Mouse (Mus musculus): Measurements from ENCODE around the gene Gm47995. TPM values are rescaled to one million over a fixed set of nuclear protein-coding genes. Genes with fewer than 3 reads are reported as not detected.
"Not testable (repeated sequence)": the region's sequence is repeated elsewhere in the genome, so short reads cannot be mapped to it uniquely, and the experiment has no call there.

Gm47995 gene
- not detected in 2 replicates for polyA plus RNA-seq (2012; rRNA removed)

GRCm38 (mm10) chr1:151198120-151198519, at the start of gene Gm47995:
Gene Gm47995 (plus strand): TSS chr1:151198448.
- not testable (repeated sequence) for DNase-seq; H3K36me3 ChIP-seq (ENCODE audit: control insufficient read depth, insufficient read depth, low read length); H3K4me1 ChIP-seq (ENCODE audit: control insufficient read depth, insufficient read depth, low read length); H3K27ac ChIP-seq (ENCODE audit: insufficient read depth, low read depth, low read length); H3K27me3 ChIP-seq (replicated peaks; ENCODE audit: control insufficient read depth, insufficient read depth, low read length); H3K4me3 ChIP-seq (ENCODE audit: insufficient read depth, low read depth, low read length)
- WGBS = 90% methylated on average over 3 of the region's 4 CpGs

GRCm38 (mm10) chr1:151150211-151150610, 48.0 kb upstream of the Gm47995 start:
- peak; percentile 69 for DNase-seq
- H3K36me3 ChIP-seq (ENCODE audit: control insufficient read depth, insufficient read depth, low read length) = peaks cover 5% of the 10 kb centered on the region
- H3K4me1 ChIP-seq (ENCODE audit: control insufficient read depth, insufficient read depth, low read length) = peaks cover 18% of the 10 kb centered on the region; the same call in 1 of the 2 replicates
- H3K27ac ChIP-seq (ENCODE audit: insufficient read depth, low read depth, low read length) = peak overlapping the region; percentile 94
- no peak for TF ChIP-seq CTCF (conservative IDR thresholded peaks at IDR 0.05; ENCODE audit: insufficient read depth, insufficient read length, low read depth, low read length)
- no peak for TF ChIP-seq POLR2A (IDR thresholded peaks at IDR 0.05; ENCODE audit: low read depth, low read length)
- WGBS = 71% methylated on average over 7 of the region's 7 CpGs
- no peak overlapping the region for H3K4me3 ChIP-seq (ENCODE audit: insufficient read depth, low read depth, low read length)
- no peaks in the 10 kb centered on the region for H3K27me3 ChIP-seq (replicated peaks; ENCODE audit: control insufficient read depth, insufficient read depth, low read length)

GRCm38 (mm10) chr1:151151089-151151488, 47.2 kb upstream of the Gm47995 start:
- no peak for TF ChIP-seq CTCF (conservative IDR thresholded peaks at IDR 0.05; ENCODE audit: insufficient read depth, insufficient read length, low read depth, low read length)
- no peak for TF ChIP-seq POLR2A (IDR thresholded peaks at IDR 0.05; ENCODE audit: low read depth, low read length)
- peak; percentile 49 for DNase-seq
- Histone ChIP-seq H3K4me1 (ENCODE audit: control insufficient read depth, insufficient read depth, low read length) (peaks cover 22% of the 10 kb centered on the region; the same call in 1 of the 2 replicates), H3K4me3 (ENCODE audit: insufficient read depth, low read depth, low read length) (no peak overlapping the region), H3K27me3 (replicated peaks; ENCODE audit: control insufficient read depth, insufficient read depth, low read length) (no peaks in the 10 kb centered on the region), H3K27ac (ENCODE audit: insufficient read depth, low read depth, low read length) (peak overlapping the region; percentile 90; the same call in 1 of the 2 replicates), H3K36me3 (ENCODE audit: control insufficient read depth, insufficient read depth, low read length) (peaks cover 5% of the 10 kb centered on the region)
- WGBS = 44% methylated on average over 2 of the region's 2 CpGs

GRCm38 (mm10) chr1:151153056-151153652, 45.1 kb upstream of the Gm47995 start:
- peak overlapping the region; percentile 46 for H3K4me3 ChIP-seq (ENCODE audit: insufficient read depth, low read depth, low read length)
- peaks cover 30% of the 10 kb centered on the region; the same call in 1 of the 2 replicates for H3K4me1 ChIP-seq (ENCODE audit: control insufficient read depth, insufficient read depth, low read length)
- peaks cover 5% of the 10 kb centered on the region for H3K36me3 ChIP-seq (ENCODE audit: control insufficient read depth, insufficient read depth, low read length)
- H3K27me3 ChIP-seq (replicated peaks; ENCODE audit: control insufficient read depth, insufficient read depth, low read length) = no peaks in the 10 kb centered on the region
- 62% methylated on average over 6 of the region's 6 CpGs for WGBS
- peak overlapping the region; percentile 90 for H3K27ac ChIP-seq (ENCODE audit: insufficient read depth, low read depth, low read length)
- TF ChIP-seq POLR2A (IDR thresholded peaks at IDR 0.05; ENCODE audit: low read depth, low read length) = no peak
- TF ChIP-seq CTCF (conservative IDR thresholded peaks at IDR 0.05; ENCODE audit: insufficient read depth, insufficient read length, low read depth, low read length) = no peak
- peak; percentile 78 for DNase-seq

GRCm38 (mm10) chr1:151154131-151154530, 44.1 kb upstream of the Gm47995 start:
- Histone ChIP-seq H3K4me3 (ENCODE audit: insufficient read depth, low read depth, low read length) (peak overlapping the region; percentile 58), H3K4me1 (ENCODE audit: control insufficient read depth, insufficient read depth, low read length) (peaks cover 30% of the 10 kb centered on the region; the same call in 1 of the 2 replicates), H3K27ac (ENCODE audit: insufficient read depth, low read depth, low read length) (peak overlapping the region; percentile 99)
- H3K27me3 ChIP-seq (replicated peaks; ENCODE audit: control insufficient read depth, insufficient read depth, low read length); H3K36me3 ChIP-seq (ENCODE audit: control insufficient read depth, insufficient read depth, low read length): not testable (repeated sequence)
- DNase-seq = peak; percentile 55
- WGBS = 51% methylated on average over 9 of the region's 9 CpGs

GRCm38 (mm10) chr1:151156129-151156528, 42.1 kb upstream of the Gm47995 start:
- H3K4me3 ChIP-seq (ENCODE audit: insufficient read depth, low read depth, low read length) = no peak overlapping the region
- no peak for TF ChIP-seq CTCF (conservative IDR thresholded peaks at IDR 0.05; ENCODE audit: insufficient read depth, insufficient read length, low read depth, low read length)
- TF ChIP-seq POLR2A (IDR thresholded peaks at IDR 0.05; ENCODE audit: low read depth, low read length) = no peak
- 97% methylated on average over 3 of the region's 3 CpGs for WGBS
- no peak for DNase-seq
- peaks cover 34% of the 10 kb centered on the region; the same call in 1 of the 2 replicates for H3K4me1 ChIP-seq (ENCODE audit: control insufficient read depth, insufficient read depth, low read length)
- no peaks in the 10 kb centered on the region for H3K27me3 ChIP-seq (replicated peaks; ENCODE audit: control insufficient read depth, insufficient read depth, low read length)
- peak overlapping the region; percentile 80 for H3K27ac ChIP-seq (ENCODE audit: insufficient read depth, low read depth, low read length)
- H3K36me3 ChIP-seq (ENCODE audit: control insufficient read depth, insufficient read depth, low read length) = peaks cover 2% of the 10 kb centered on the region; the same call in 1 of the 2 replicates

GRCm38 (mm10) chr1:151156777-151157632, 41.2 kb upstream of the Gm47995 start:
- WGBS = 68% methylated on average over 7 of the region's 7 CpGs
- Histone ChIP-seq H3K27ac (ENCODE audit: insufficient read depth, low read depth, low read length) (0 out of 2 replicates have a peak overlapping the region, but pooled peaks have one; percentile 58), H3K4me3 (ENCODE audit: insufficient read depth, low read depth, low read length) (no peak overlapping the region), H3K36me3 (ENCODE audit: control insufficient read depth, insufficient read depth, low read length) (peaks cover 2% of the 10 kb centered on the region; the same call in 1 of the 2 replicates), H3K4me1 (ENCODE audit: control insufficient read depth, insufficient read depth, low read length) (peaks cover 29% of the 10 kb centered on the region; the same call in 1 of the 2 replicates), H3K27me3 (replicated peaks; ENCODE audit: control insufficient read depth, insufficient read depth, low read length) (no peaks in the 10 kb centered on the region)
- TF ChIP-seq CTCF (conservative IDR thresholded peaks at IDR 0.05; ENCODE audit: insufficient read depth, insufficient read length, low read depth, low read length) (no peak), POLR2A (IDR thresholded peaks at IDR 0.05; ENCODE audit: low read depth, low read length) (no peak)
- DNase-seq = no peak
